Comparison of ENCODE assay signal across 9 mouse cellular contexts in the genomic region with DNA sequence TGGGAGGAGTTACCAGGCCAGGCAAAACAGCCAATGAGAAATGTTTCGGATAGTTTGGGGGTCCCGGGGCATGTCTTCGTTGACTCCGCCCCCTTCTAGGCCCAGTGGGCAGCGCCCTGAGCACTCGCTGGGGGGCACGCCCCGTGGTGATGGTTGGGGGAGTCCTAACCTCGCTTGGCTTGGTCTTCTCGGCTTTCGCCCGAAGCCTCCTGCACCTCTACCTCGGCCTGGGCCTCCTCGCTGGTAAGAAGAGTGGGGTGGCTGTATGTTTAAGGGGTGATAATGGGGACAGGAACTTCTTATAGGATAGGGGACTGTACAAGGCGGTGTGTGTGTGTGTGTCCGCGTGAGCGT. TPM values are rescaled to one million over a fixed set of nuclear protein-coding genes. Genes with fewer than 3 reads are reported as not detected.
A peak's percentile ranks its signal among the peaks of the same experiment; 100 is the strongest.
DNase-seq lines count a peak whose midpoint lies in the region; ATAC-seq lines count a peak whose summit lies in the region.
"Had no signal": no experiment of that assay in that cellular context is flagged by ENCODE, and none has a peak within 500 bp of the region (broad histone marks: within the 10 kb centered on the region; RNA-seq: fewer than 3 reads in every experiment).

No protein-coding gene starts in this region.

- H3K27me3 ChIP-seq in heart, embryonic 13.5 days (replicated peaks), result peaks cover 85% of the 10 kb centered on the region
- peaks cover 48% of the 10 kb centered on the region for H3K27me3 ChIP-seq in hindbrain, embryonic 14.5 days (ENCODE audit: control insufficient read depth, insufficient read depth, low read length)
- peaks cover 60% of the 10 kb centered on the region for H3K27me3 ChIP-seq in midbrain, embryonic 13.5 days

- peak overlapping the region; percentile 68 for H3K4me2 ChIP-seq in heart, embryonic 13.5 days
- peak overlapping the region; percentile 79 for H3K4me2 ChIP-seq in hindbrain, embryonic 14.5 days (replicated peaks)
- H3K4me2 ChIP-seq in midbrain, embryonic 13.5 days (replicated peaks), result peak overlapping the region; percentile 60

- no peak overlapping the region for H3K9ac ChIP-seq in heart, embryonic 13.5 days
- H3K9ac ChIP-seq in hindbrain, embryonic 14.5 days, result 0 out of 2 replicates have a peak overlapping the region, but pooled peaks have one; percentile 39
- H3K9ac ChIP-seq in midbrain, embryonic 13.5 days (replicated peaks), result no peak overlapping the region

- ATAC-seq in heart, embryonic 13.5 days (ENCODE audit: extremely low read depth, insufficient number of reproducible peaks, low FRiP score, low TSS enrichment), result no peak
- ATAC-seq in hindbrain, embryonic 14.5 days (ENCODE audit: low FRiP score), result peak; percentile 18; the same call in 1 of the 2 replicates
- peak; percentile 3; the same call in 1 of the 2 replicates for ATAC-seq in midbrain, embryonic 13.5 days

- no peak overlapping the region for H3K27ac ChIP-seq in heart, embryonic 13.5 days (replicated peaks)
- no peak overlapping the region for H3K27ac ChIP-seq in brown adipose tissue, adult 24 weeks (replicated peaks; ENCODE audit: low read depth, low read length)
- H3K27ac ChIP-seq in hindbrain, embryonic 14.5 days, result no peak overlapping the region
- no peak overlapping the region for H3K27ac ChIP-seq in midbrain, embryonic 13.5 days

- peak overlapping the region; percentile 46 for H3K4me3 ChIP-seq in heart, embryonic 13.5 days
- H3K4me3 ChIP-seq in brown adipose tissue, adult 24 weeks (ENCODE audit: insufficient read depth, low read depth, low read length), result peak overlapping the region; percentile 48; the same call in 1 of the 2 replicates
- peak overlapping the region; percentile 32 for H3K4me3 ChIP-seq in hindbrain, embryonic 14.5 days (replicated peaks; ENCODE audit: low read length)
- peak overlapping the region; percentile 39 for H3K4me3 ChIP-seq in midbrain, embryonic 13.5 days (replicated peaks)

- peaks cover 32% of the 10 kb centered on the region for H3K4me1 ChIP-seq in heart, embryonic 13.5 days
- peaks cover 6% of the 10 kb centered on the region; the same call in 1 of the 2 replicates for H3K4me1 ChIP-seq in brown adipose tissue, adult 24 weeks (ENCODE audit: control insufficient read depth, insufficient read depth, insufficient read length, low read length)
- peaks cover 31% of the 10 kb centered on the region for H3K4me1 ChIP-seq in hindbrain, embryonic 14.5 days (replicated peaks; ENCODE audit: control insufficient read depth, insufficient read depth, low read length)
- peaks cover 43% of the 10 kb centered on the region for H3K4me1 ChIP-seq in midbrain, embryonic 13.5 days (replicated peaks)

- WGBS in heart, embryonic 13.5 days, result 5% methylated on average over 18 of the region's 18 CpGs
- WGBS in hindbrain, embryonic 14.5 days, result 4% methylated on average over 18 of the region's 18 CpGs
- WGBS in midbrain, embryonic 13.5 days, result 4% methylated on average over 18 of the region's 18 CpGs

- no peak for DNase-seq in heart, adult 8-10 months (ENCODE audit: low spot score)
- DNase-seq in hindbrain, embryonic 14.5 days (ENCODE audit: low spot score), result no peak
- DNase-seq in ovary, postnatal 14 days (ENCODE audit: low spot score), result no peak
- no peak for DNase-seq in gastrocnemius, postnatal 25 days
- DNase-seq in adrenal gland, postnatal 25 days, result no peak

- no peaks in the 10 kb centered on the region for H3K9me3 ChIP-seq in heart, embryonic 13.5 days
- no peaks in the 10 kb centered on the region for H3K9me3 ChIP-seq in hindbrain, embryonic 14.5 days (ENCODE audit: control insufficient read depth, low read length)
- no peaks in the 10 kb centered on the region for H3K9me3 ChIP-seq in midbrain, embryonic 13.5 days

- peaks cover 10% of the 10 kb centered on the region for H3K36me3 ChIP-seq in heart, embryonic 13.5 days
- peaks cover 16% of the 10 kb centered on the region for H3K36me3 ChIP-seq in hindbrain, embryonic 14.5 days (replicated peaks; ENCODE audit: control insufficient read depth, insufficient read depth)
- H3K36me3 ChIP-seq in midbrain, embryonic 13.5 days, result peaks cover 17% of the 10 kb centered on the region

RNA-seq across cellular contexts. Expression of gene Slc16a11, which starts 2.3 kb away (rescaled TPM):
- 0.28 and 0.60 TPM in 2 replicates for polyA plus RNA-seq in heart, embryonic 13.5 days (2015; fragmentation: Nextera tagmentation; extraction: Ambion mirVana)
- total RNA-seq in heart, adult 8-10 months (2022), result 1 to 10 TPM in 1 of 4 experiments, under 1 TPM in 3; 0.38 to 2.8 (median 0.68) TPM
- polyA plus RNA-seq in brown adipose tissue, adult 24 weeks (2012; ENCODE audit: insufficient read depth, insufficient read length, missing spikeins), result not detected in 2 replicates
- polyA plus RNA-seq in hindbrain, embryonic 14.5 days (2014; fragmentation: Nextera tagmentation; extraction: Ambion mirVana), result 3.5 and 4.7 TPM in 2 replicates
- polyA plus RNA-seq in midbrain, embryonic 13.5 days (2015; fragmentation: Nextera tagmentation; extraction: Ambion mirVana), result 1.9 and 2.4 TPM in 2 replicates
- not detected for total RNA-seq in gastrocnemius, postnatal 25 days (2021)
- total RNA-seq in adrenal gland, postnatal 25 days (2021), result 2.4 TPM in 1 of 2 replicates, not detected in the other
- total RNA-seq: G1E had no signal
- polyA plus RNA-seq: G1E had no signal

RNA-seq across cellular contexts. Expression of gene Slc16a13, which starts 6.0 kb away (rescaled TPM):
- 5.0 and 7.1 TPM in 2 replicates for polyA plus RNA-seq in heart, embryonic 13.5 days (2015; fragmentation: Nextera tagmentation; extraction: Ambion mirVana)
- total RNA-seq in heart, adult 8-10 months (2022), result 1 to 10 TPM; 2.5 to 3.6 (median 3.4) TPM
- polyA plus RNA-seq in brown adipose tissue, adult 24 weeks (2012; ENCODE audit: insufficient read depth, insufficient read length, missing spikeins), result 0.67 and 2.2 TPM in 2 replicates
- polyA plus RNA-seq in hindbrain, embryonic 14.5 days (2014; fragmentation: Nextera tagmentation; extraction: Ambion mirVana), result 12.9 and 13.4 TPM in 2 replicates
- polyA plus RNA-seq in midbrain, embryonic 13.5 days (2015; fragmentation: Nextera tagmentation; extraction: Ambion mirVana), result 17.7 and 18.7 TPM in 2 replicates
- under 1 TPM; 0.10 to 0.88 TPM for total RNA-seq in gastrocnemius, postnatal 25 days (2021)
- 3.7 and 4.9 TPM in 2 replicates for total RNA-seq in adrenal gland, postnatal 25 days (2021)

RNA-seq across cellular contexts. Expression of gene Bcl6b, which starts 14.8 kb away (rescaled TPM):
- 17.8 and 18.3 TPM in 2 replicates for polyA plus RNA-seq in heart, embryonic 13.5 days (2015; fragmentation: Nextera tagmentation; extraction: Ambion mirVana)
- 10 to 100 TPM in 3 of 4 experiments, 1 to 10 TPM in 1; 5.9 to 22.0 (median 17.3) TPM for total RNA-seq in heart, adult 8-10 months (2022)
- 7.0 and 13.4 TPM in 2 replicates for polyA plus RNA-seq in brown adipose tissue, adult 24 weeks (2012; ENCODE audit: insufficient read depth, insufficient read length, missing spikeins)
- polyA plus RNA-seq in hindbrain, embryonic 14.5 days (2014; fragmentation: Nextera tagmentation; extraction: Ambion mirVana), result 5.0 and 5.2 TPM in 2 replicates
- polyA plus RNA-seq in midbrain, embryonic 13.5 days (2015; fragmentation: Nextera tagmentation; extraction: Ambion mirVana), result 3.9 and 4.3 TPM in 2 replicates
- total RNA-seq in gastrocnemius, postnatal 25 days (2021), result 1 to 10 TPM; 4.1 to 6.2 TPM
- 12.2 and 20.5 TPM in 2 replicates for total RNA-seq in adrenal gland, postnatal 25 days (2021)
- polyA plus RNA-seq: G1E had no signal

RNA-seq across cellular contexts. Expression of gene 0610010K14Rik, which starts 22.9 kb away (rescaled TPM):
- polyA plus RNA-seq in heart, embryonic 13.5 days (2015; fragmentation: Nextera tagmentation; extraction: Ambion mirVana), result 125 and 137 TPM in 2 replicates
- 10 to 100 TPM; 22.2 to 31.6 (median 29.0) TPM for total RNA-seq in heart, adult 8-10 months (2022)
- polyA plus RNA-seq in brown adipose tissue, adult 24 weeks (2012; ENCODE audit: insufficient read depth, insufficient read length, missing spikeins), result 28.7 and 40.6 TPM in 2 replicates
- polyA plus RNA-seq in hindbrain, embryonic 14.5 days (2014; fragmentation: Nextera tagmentation; extraction: Ambion mirVana), result 155 and 161 TPM in 2 replicates
- polyA plus RNA-seq in midbrain, embryonic 13.5 days (2015; fragmentation: Nextera tagmentation; extraction: Ambion mirVana), result 193 and 201 TPM in 2 replicates
- 10 to 100 TPM; 26.9 to 36.2 TPM for total RNA-seq in gastrocnemius, postnatal 25 days (2021)
- 45.8 and 59.1 TPM in 2 replicates for total RNA-seq in adrenal gland, postnatal 25 days (2021)

RNA-seq across cellular contexts. Expression of gene Gm21988, which starts 24.8 kb away (rescaled TPM):
- polyA plus RNA-seq in heart, embryonic 13.5 days (2015; fragmentation: Nextera tagmentation; extraction: Ambion mirVana), result 9.0 and 9.5 TPM in 2 replicates
- total RNA-seq in heart, adult 8-10 months (2022), result 1 to 10 TPM; 1.2 to 2.7 (median 2.4) TPM
- polyA plus RNA-seq in brown adipose tissue, adult 24 weeks (2012; ENCODE audit: insufficient read depth, insufficient read length, missing spikeins), result 4.0 and 4.8 TPM in 2 replicates
- polyA plus RNA-seq in hindbrain, embryonic 14.5 days (2014; fragmentation: Nextera tagmentation; extraction: Ambion mirVana), result 12.6 and 15.9 TPM in 2 replicates
- 15.0 and 15.8 TPM in 2 replicates for polyA plus RNA-seq in midbrain, embryonic 13.5 days (2015; fragmentation: Nextera tagmentation; extraction: Ambion mirVana)
- 1 to 10 TPM; 2.4 to 3.0 TPM for total RNA-seq in gastrocnemius, postnatal 25 days (2021)
- 7.1 and 7.2 TPM in 2 replicates for total RNA-seq in adrenal gland, postnatal 25 days (2021)
